Mouse (Mus musculus) leukemia stem cell, adult 10-12 weeks (primary cell): ENCODE results near the gene Golga1. TPM values are rescaled to one million over a fixed set of nuclear protein-coding genes. Genes with fewer than 3 reads are reported as not detected.

Experiments used
- polyA plus RNA-seq: library from polyadenylated mRNA; stranded (reverse); fragments of >175 nt; gene quantifications from 2 replicates; pipeline ENCODE4 v1.2.3, GENCODE M21; 2012; ENCODE audit warnings: low replicate concordance

Gene Golga1
- 1.4 and 3.1 TPM in 2 replicates for polyA plus RNA-seq

GRCm38 (mm10) chr2:39065400-39065987 lies at the start of gene Golga1:
Gene Golga1 (minus strand): TSS chr2:39065541.

GRCm38 (mm10) chr2:39005574-39006079 lies 59.7 kb downstream of the Golga1 start, which contains the start of gene Rpl35:
Gene Rpl35 (minus strand): TSS chr2:39005624.

GRCm38 (mm10) chr2:39004880-39005435 lies 60.4 kb downstream of the Golga1 start, which contains the start of gene Arpc5l:
Gene Arpc5l (plus strand): TSS chr2:39005348.

GRCm38 (mm10) chr2:38997386-38998374 lies 67.7 kb downstream of the Golga1 start, which contains the start of gene Wdr38:
Gene Wdr38 (plus strand): TSS chr2:38997476.

Other genes with a start within 250 kb of the Golga1 start
- gene Nr6a1, start 137.9 kb downstream of the Golga1 start, polyA plus RNA-seq: 0.38 and 0.79 TPM in 2 replicates
- gene Olfml2a, start 133.6 kb downstream of the Golga1 start, polyA plus RNA-seq: 0.10 and 0.20 TPM in 2 replicates
- 0.06 TPM in 1 of 2 replicates, not detected in the other for gene Wdr38, start 68.1 kb downstream of the Golga1 start, polyA plus RNA-seq
- gene Arpc5l, start 60.2 kb downstream of the Golga1 start, polyA plus RNA-seq: 67.3 and 124 TPM in 2 replicates
- gene Rpl35, start 59.9 kb downstream of the Golga1 start, polyA plus RNA-seq: 126 and 224 TPM in 2 replicates
- gene Scai, start 125.2 kb upstream of the Golga1 start, polyA plus RNA-seq: 58.1 and 134 TPM in 2 replicates
- gene Ppp6c, start 160.9 kb upstream of the Golga1 start, polyA plus RNA-seq: 0.87 and 6.5 TPM in 2 replicates